Mouse (Mus musculus) embryonic facial prominence, embryonic 14.5 days (tissue): ENCODE measurements around the gene Adprhl2. TPM values are rescaled to one million over a fixed set of nuclear protein-coding genes. Genes with fewer than 3 reads are reported as not detected.

ENCODE experiments used
- ATAC-seq: fragments of 200-750 bp; cut with Nextera tagmentation; 2 replicates; pipeline ENCODE4 v1.8.0; 2017; ENCODE audit warnings: low read depth, moderate number of reproducible peaks, moderate TSS enrichment
- DNase-seq: peaks from one replicate; pipeline ENCODE4 v3.0.0-alpha.2; 2015; ENCODE audit warnings: low spot score
- H3K27ac ChIP-seq: fragments of 300-500 bp; sonication (generic); replicated peaks from 2 replicates; pipeline ENCODE4 v1.5.1; 2014; ENCODE audit warnings: low read depth, mild to moderate bottlenecking, low read length, moderate library complexity
- H3K27me3 ChIP-seq: fragments of 300-500 bp; sonication (generic); replicated peaks from 2 replicates; pipeline ENCODE4 v1.6.1; 2014; ENCODE audit warnings: low read length; ENCODE audit not compliant: control insufficient read depth, insufficient read depth
- H3K36me3 ChIP-seq: fragments of 300-500 bp; sonication (generic); 2 replicates; pipeline ENCODE4 v1.6.1; 2014; ENCODE audit warnings: low read length, mixed read lengths; ENCODE audit not compliant: control insufficient read depth, insufficient read depth
- H3K4me1 ChIP-seq: fragments of 300-500 bp; sonication (generic); 2 replicates; pipeline ENCODE4 v1.6.1; 2014; ENCODE audit warnings: antibody characterized with exemption, low read length; ENCODE audit not compliant: control insufficient read depth, insufficient read depth
- H3K4me2 ChIP-seq: fragments of 300-500 bp; sonication (generic); 2 replicates; pipeline ENCODE4 v1.6.1; 2014; ENCODE audit warnings: low read depth, mild to moderate bottlenecking, low read length, moderate library complexity, mixed read lengths
- H3K4me3 ChIP-seq: fragments of 300-500 bp; sonication (generic); 2 replicates; pipeline ENCODE4 v1.5.1; 2014; ENCODE audit warnings: low read depth, mild to moderate bottlenecking, low read length
- H3K9ac ChIP-seq: fragments of 300-500 bp; sonication (generic); 2 replicates; pipeline ENCODE4 v1.6.1; 2014; ENCODE audit warnings: low read depth, mild to moderate bottlenecking, low read length, moderate library complexity, mixed read lengths
- H3K9me3 ChIP-seq: fragments of 300-500 bp; sonication (generic); 2 replicates; pipeline ENCODE4 v1.6.1; 2016; ENCODE audit warnings: low read length; ENCODE audit not compliant: control insufficient read depth
- WGBS: fragments of 180-500 bp; shearing (Covaris S2); extraction: QIAGEN DNeasy Blood & Tissue Kit; methylation state at CpG from one replicate; pipeline ENCODE4 v1.1.7; 2014; 5-methylcytosine and 5-hydroxymethylcytosine counted together
- polyA plus RNA-seq: library from polyadenylated mRNA; unstranded; fragments of >200 nt; fragmentation: Nextera tagmentation; extraction: Ambion mirVana; gene quantifications from 2 replicates; pipeline ENCODE4 v1.2.1, GENCODE M21; 2014

The Adprhl2 gene
- polyA plus RNA-seq, 1 experiment from 2014 or later = 49.7 TPM

- Histone ChIP-seq H3K4me2 (no peak overlapping the region), H3K27me3 (no peaks in the 10 kb centered on the region), H3K4me1 (peaks cover 32% of the 10 kb centered on the region), H3K9ac (peak overlapping the region; percentile 39; the same call in 1 of the 2 replicates), H3K9me3 (no peaks in the 10 kb centered on the region), H3K4me3 (no peak overlapping the region), H3K27ac (peak overlapping the region; percentile 83), H3K36me3 (peaks cover 33% of the 10 kb centered on the region)
- no peak for ATAC-seq
- WGBS = 18% methylated on average over 5 of the region's 5 CpGs
- DNase-seq = peak; percentile 67
These were observed 8.3 kb downstream of the Adprhl2 start for GRCm38 (mm10) chr4:126313202-126313601.

DNA sequence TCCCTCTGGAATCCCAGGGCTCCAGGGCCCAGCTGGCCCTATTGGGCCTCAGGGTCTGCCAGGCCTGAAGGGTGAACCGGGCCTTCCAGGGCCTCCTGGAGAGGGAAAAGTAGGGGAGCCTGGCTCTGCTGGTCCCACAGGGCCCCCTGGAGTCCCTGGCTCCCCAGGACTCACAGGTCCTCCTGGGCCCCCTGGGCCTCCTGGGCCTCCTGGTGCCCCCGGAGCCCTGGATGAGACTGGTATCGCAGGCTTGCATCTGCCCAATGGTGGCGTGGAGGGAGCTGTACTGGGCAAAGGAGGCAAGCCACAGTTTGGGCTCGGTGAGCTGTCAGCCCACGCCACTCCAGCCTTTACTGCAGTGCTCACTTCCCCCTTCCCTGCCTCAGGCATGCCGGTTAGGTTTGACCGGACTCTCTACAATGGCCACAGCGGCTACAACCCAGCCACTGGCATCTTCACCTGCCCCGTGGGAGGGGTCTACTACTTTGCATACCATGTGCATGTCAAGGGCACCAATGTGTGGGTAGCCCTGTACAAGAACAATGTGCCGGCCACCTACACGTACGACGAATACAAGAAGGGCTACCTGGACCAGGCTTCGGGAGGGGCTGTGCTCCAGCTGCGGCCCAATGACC lies 9.8 kb downstream of the Adprhl2 start:
- Histone ChIP-seq H3K4me1 (peaks cover 32% of the 10 kb centered on the region), H3K36me3 (peaks cover 18% of the 10 kb centered on the region), H3K9ac (no peak overlapping the region), H3K9me3 (no peaks in the 10 kb centered on the region), H3K4me2 (no peak overlapping the region), H3K27me3 (no peaks in the 10 kb centered on the region), H3K27ac (peak overlapping the region; percentile 83), H3K4me3 (no peak overlapping the region)
- no peak for DNase-seq
- no peak for ATAC-seq
- 88% methylated on average over 10 of the region's 16 CpGs for WGBS

GRCm38 (mm10) chr4:126310344-126310743 lies 11.2 kb downstream of the Adprhl2 start:
- Histone ChIP-seq H3K4me3 (no peak overlapping the region), H3K4me2 (no peak overlapping the region), H3K9ac (no peak overlapping the region), H3K4me1 (peaks cover 32% of the 10 kb centered on the region), H3K27me3 (no peaks in the 10 kb centered on the region), H3K36me3 (0 out of 2 replicates have a peak, but pooled peaks cover 5% of the 10 kb centered on the region), H3K27ac (no peak overlapping the region), H3K9me3 (peaks cover 5% of the 10 kb centered on the region; the same call in 1 of the 2 replicates)
- ATAC-seq = no peak
- WGBS = 80% methylated on average over 7 of the region's 7 CpGs
- no peak for DNase-seq

DNA sequence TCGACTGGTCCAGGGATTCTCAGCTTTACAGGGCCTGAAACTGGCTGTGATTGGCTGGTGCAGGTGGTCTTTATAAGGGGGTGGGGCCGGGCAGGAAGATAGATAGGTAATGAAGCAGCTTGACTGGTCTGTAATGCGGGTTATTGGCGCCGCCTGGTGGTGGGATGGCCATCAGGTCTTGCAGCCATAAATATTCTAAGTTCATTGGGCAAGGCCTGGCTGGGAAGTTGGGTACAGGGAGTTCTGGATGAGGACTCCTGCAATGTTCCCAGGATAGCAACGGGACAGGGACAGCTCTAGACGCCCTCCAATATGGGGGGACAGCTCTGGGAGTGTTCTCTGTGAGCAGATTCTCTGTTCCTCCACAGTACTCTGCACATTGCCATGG lies 11.6 kb downstream of the Adprhl2 start:
- Histone ChIP-seq H3K27ac (no peak overlapping the region), H3K9me3 (peaks cover 5% of the 10 kb centered on the region; the same call in 1 of the 2 replicates), H3K36me3 (0 out of 2 replicates have a peak, but pooled peaks cover 5% of the 10 kb centered on the region), H3K9ac (no peak overlapping the region), H3K4me1 (peaks cover 29% of the 10 kb centered on the region), H3K27me3 (no peaks in the 10 kb centered on the region), H3K4me2 (peak overlapping the region; percentile 32; the same call in 1 of the 2 replicates), H3K4me3 (no peak overlapping the region)
- DNase-seq (peak; percentile 89), ATAC-seq (peak; percentile 60)
- 2% methylated on average over 6 of the region's 7 CpGs for WGBS

DNA sequence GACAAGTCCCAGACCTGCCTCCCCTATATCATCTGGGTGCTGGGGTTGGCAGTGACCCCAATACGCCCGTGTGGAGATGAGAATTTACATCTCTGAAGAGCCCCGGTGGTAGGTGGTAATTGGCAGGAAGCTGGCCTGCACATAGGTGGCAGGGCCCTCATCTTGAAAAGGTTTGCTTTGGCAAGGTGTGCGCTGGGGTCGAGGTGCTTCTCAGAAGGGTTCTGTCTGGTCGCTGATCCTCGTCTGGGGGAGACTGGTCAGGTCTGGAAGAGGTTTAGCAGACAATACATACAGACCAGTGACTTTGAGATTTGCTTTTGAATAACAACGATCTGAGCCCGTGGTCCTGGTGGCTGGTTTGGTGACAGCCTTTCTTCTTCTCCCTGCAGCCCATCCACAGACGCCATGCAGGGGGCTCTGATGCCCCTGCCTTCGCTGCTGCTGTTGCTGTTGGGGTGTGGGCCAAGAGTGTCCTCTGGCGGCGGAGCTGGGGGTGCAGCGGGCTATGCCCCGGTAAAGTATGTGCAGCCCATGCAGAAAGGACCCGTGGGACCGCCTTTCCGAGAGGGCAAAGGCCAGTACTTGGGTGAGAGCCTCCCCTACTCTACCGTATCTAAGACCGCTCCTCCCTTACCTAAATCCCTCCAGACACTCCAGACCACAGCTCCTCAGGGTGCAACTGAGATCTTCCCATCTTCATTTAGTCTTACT lies 12.1 kb downstream of the Adprhl2 start:
- 19% methylated on average over 18 of the region's 20 CpGs for WGBS
- peak; percentile 14; the same call in 1 of the 2 replicates for ATAC-seq
- H3K36me3 ChIP-seq = 0 out of 2 replicates have a peak, but pooled peaks cover 5% of the 10 kb centered on the region

DNA sequence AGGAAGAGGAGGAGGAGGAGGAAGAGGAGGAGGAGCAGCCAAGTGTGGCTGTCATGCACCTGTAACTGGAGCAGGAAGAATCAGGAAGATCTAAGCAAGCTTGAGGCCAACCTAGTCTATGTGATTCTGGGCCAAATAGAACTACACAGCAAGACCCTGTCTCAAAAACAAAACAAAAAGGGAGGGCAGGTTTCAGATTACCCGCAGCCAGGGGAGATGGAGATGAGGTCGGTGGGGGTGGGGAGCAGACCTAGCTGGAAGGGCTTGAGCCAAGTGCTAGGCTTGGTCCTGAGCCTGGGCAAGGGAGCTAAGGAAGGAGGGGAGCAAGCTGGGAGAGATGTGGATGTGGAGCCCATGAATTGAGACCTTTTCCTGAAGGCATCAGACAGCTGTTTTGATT lies 14.7 kb downstream of the Adprhl2 start:
- Histone ChIP-seq H3K4me2 (no peak overlapping the region), H3K27ac (no peak overlapping the region), H3K4me1 (peaks cover under 1% of the 10 kb centered on the region; the same call in 1 of the 2 replicates), H3K4me3 (no peak overlapping the region), H3K9ac (no peak overlapping the region), H3K9me3 (peaks cover 5% of the 10 kb centered on the region; the same call in 1 of the 2 replicates), H3K36me3 (0 out of 2 replicates have a peak, but pooled peaks cover 5% of the 10 kb centered on the region), H3K27me3 (no peaks in the 10 kb centered on the region)
- 4% methylated on average over 2 of the region's 2 CpGs for WGBS
- no peak for DNase-seq
- ATAC-seq = no peak

More for the DNA sequence above, 12.1 kb downstream of the Adprhl2 start:
- Histone ChIP-seq H3K4me2 (peak overlapping the region; percentile 32; the same call in 1 of the 2 replicates), H3K4me3 (no peak overlapping the region), H3K27me3 (no peaks in the 10 kb centered on the region), H3K4me1 (peaks cover 24% of the 10 kb centered on the region), H3K9ac (no peak overlapping the region), H3K9me3 (peaks cover 5% of the 10 kb centered on the region; the same call in 1 of the 2 replicates), H3K27ac (no peak overlapping the region)
- no peak for DNase-seq

DNA sequence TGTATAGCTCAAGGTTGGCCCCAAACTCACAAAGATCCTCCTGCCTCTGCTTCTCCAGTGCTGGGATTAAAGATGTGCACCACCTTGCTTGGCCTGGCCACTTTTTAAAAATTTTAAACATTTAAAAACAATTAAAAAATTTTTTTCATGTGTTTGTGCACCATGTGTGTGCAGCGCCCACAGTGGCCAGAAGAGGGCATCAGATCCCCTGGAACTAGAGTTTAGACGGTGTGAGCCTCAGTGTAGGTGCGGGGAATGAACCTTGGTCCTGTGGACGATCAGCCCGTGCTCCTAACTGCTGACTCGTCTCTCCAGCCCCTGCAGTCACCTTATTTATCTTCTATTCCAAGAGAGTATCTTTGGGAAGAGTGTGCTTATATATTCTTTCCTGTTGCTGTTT lies 15.4 kb downstream of the Adprhl2 start:
- H3K4me2 ChIP-seq = no peak overlapping the region
- no peak overlapping the region for H3K9ac ChIP-seq
- peaks cover 5% of the 10 kb centered on the region; the same call in 1 of the 2 replicates for H3K9me3 ChIP-seq
- no peak for DNase-seq
- 0 out of 2 replicates have a peak, but pooled peaks cover 5% of the 10 kb centered on the region for H3K36me3 ChIP-seq
- no peak overlapping the region for H3K27ac ChIP-seq
- no peak overlapping the region for H3K4me3 ChIP-seq
- ATAC-seq = no peak
- H3K27me3 ChIP-seq = no peaks in the 10 kb centered on the region
- peaks cover 7% of the 10 kb centered on the region; the same call in 1 of the 2 replicates for H3K4me1 ChIP-seq
- WGBS = 87% methylated on average over 6 of the region's 6 CpGs

DNA sequence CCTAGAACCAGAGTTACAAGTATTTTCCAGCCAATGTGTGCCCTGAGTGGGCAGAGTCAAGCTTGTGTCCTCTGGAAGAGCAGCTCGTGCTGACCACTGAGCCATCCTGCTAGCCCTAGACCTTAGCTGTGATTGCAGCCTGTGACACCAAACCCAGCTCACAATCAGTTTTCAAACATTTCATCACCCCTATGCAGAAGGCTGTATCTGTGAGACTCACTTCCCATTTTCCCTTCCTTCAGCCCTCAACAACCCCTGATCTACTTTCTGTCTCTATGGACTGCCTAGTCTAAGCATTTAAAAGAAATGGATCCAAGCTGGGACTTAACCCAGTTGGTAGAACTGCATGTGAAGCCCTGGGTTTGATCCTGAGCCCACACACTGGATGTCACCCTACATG lies 16.1 kb downstream of the Adprhl2 start:
- Histone ChIP-seq H3K9ac (no peak overlapping the region), H3K36me3 (0 out of 2 replicates have a peak, but pooled peaks cover 1% of the 10 kb centered on the region), H3K27ac (no peak overlapping the region), H3K9me3 (peaks cover 5% of the 10 kb centered on the region; the same call in 1 of the 2 replicates), H3K4me2 (no peak overlapping the region), H3K27me3 (peaks cover 3% of the 10 kb centered on the region; the same call in 1 of the 2 replicates), H3K4me3 (no peak overlapping the region), H3K4me1 (peaks cover 13% of the 10 kb centered on the region)
- 95% methylated on average over 1 of the region's 1 CpGs for WGBS
- DNase-seq (no peak), ATAC-seq (no peak)
